Mouse (Mus musculus) urinary bladder, adult 2 months (tissue): ENCODE measurements at regions not wholly inside any gene's neighbourhood (a gene's known extent, or its start where the extent isn't known, plus 50 kb on each side); places are given as distances from the start of the nearest gene placed in this dataset.

Experiments used
- DNase-seq: peaks from one replicate; pipeline ENCODE4 v3.0.0; 2022; ENCODE audit warnings: low spot score

DNA sequence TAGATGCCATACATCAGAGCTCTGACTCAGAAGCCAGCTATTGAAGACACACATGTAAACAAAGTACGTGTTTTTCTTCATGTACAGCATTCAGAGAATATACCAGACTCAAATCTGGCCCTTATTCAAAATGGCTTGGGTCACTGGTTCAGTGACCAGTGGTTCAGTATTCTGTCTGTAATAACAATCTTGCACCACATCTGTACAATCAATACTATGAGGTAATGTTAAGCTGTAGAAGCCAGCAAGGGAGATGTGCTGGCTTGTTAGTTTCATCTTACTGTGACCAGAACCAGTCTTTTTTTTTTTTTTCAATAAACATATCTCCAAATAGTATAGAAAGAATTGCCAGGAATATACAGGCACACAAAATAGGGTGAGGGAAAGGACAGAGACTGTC lies 229.6 kb upstream of the Dcn start:
- no peak for DNase-seq

DNA sequence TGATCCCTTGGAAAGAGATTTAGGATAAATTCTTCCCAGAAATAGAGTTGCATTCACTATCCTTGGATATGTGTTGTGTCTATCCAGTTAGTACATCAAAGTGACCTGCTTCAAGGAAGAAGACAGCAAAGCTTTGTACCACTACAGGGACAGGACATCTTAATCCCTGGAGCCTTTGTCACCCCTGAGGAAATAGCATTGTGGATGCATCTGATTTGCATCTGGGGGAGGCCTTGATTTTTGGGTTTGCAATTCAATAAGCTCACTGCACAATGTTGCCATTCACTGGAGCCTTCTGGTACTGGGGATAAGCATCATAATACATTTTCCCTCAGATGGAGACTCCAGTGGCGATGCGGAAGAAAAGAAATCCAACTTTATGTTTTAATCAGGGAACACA lies 229.2 kb upstream of the Dcn start:
- DNase-seq = no peak

DNA sequence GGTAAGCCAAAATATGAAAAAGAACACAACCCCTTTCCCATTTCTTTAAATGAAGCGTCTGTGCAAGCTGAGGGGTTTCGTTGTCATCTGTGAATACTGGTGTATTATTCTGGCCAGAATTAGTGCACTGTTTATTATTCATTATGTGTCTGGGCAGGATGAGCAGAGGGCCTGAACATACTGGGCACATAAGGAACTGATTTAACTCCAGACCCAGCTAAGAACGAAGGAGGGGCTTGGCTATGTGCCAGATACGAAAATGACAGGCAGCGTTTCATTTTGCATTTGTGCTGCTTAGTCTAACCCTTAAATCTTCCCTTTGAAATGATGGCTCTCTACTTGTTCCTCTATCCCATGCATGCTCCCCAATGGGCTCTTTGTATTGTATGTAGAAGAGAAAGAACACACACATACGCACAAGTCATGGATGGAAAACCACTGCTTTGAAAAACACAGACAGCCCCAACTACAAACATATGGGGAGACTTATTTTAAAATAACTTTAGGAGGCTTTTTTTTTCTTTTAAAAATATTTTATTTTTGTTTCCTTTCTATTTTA lies 213.4 kb upstream of the Dcn start:
- no peak for DNase-seq

DNA sequence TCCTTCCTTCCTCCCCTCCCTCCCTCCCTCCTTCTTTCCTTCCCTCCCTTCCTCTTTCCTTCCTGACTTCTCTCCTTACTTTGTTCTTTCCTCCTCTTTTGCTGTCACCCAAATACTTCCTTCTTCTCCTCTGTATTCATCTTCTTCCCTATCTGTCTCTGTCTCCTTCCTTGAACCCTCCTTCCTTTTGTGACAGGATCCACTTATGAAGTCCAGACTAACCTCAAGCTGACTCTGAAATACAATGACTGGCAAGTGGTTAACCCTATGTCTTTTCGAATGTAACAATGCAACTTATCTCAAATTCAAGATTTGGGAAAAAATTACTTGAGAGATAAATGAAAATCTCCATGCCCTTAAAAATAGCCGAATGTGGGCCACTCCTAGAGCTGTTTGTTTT lies 197.0 kb upstream of the Dcn start:
- no peak for DNase-seq

DNA sequence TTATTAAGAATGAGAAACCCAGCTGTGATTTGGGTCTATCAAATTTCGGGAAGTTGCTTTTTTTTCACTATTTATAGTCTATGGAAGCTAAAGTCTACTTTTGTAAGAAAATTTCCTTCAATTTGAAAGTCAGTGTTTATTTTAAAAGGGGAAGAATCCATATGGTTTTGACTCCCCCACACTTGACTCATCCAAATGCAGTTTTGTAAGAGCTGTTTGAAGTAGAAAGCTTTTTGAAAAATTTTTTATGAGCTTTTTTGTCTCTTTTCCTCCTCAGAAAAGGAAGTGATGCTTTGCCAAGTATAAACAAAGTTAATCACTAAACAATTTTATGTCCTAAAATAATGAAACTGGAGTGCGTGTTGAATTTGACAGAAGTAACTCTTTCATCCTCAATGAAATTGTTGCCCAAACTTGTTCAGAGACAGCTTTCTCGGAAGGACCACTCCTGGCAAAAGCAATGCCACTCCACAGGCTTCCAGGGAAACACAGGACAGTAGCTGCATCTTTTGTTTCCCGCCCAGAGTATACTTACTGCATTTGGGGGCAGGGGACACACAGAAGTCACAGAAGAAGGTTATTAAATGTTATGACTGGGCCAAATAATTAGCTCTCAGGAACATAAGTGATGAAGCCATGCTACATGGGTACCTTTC lies 196.4 kb upstream of the Dcn start:
- DNase-seq = no peak

DNA sequence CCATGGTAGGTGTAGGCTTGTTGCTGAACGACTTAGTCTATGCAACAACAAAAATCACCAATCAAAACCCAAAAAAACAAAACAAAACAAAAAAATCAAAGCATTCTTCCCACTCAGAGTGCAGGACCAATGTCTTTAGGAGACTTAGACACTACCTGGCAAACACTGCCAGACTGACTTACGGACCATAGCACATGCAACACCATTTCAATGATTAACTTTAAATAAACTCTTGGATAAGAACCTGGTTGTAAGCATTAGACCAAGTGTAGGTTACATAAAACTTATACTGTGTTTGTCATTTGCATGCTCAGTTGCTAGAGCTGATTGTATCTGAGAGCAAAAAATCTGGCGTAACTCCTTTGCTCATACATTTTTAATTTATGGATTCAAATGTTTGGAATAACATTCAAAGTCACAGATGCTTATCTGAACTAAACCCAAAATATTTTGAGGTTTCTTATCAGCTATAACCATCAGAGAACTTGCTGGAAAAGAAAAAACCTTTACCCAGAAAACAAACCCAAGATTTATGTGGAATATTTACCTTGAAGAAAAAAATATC lies 174.5 kb upstream of the Dcn start:
- no peak for DNase-seq

DNA sequence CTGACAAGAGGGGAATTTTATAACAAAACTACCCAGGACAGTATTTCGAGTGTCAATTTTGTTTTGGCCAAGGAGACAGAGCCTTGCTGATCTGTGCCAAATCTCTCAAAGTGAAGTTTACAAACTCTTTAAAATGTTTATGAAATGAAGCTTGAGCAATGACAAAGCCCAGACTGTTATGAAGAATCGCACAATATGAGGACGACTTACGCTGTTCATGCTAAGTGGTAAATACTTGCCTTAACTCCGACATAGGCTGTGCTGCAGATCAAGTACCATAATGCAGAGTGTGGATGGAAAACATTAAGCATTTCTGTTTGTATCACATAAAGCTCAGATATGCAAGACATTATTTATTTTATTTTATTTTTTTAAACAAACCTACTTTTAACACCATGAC lies 169.8 kb upstream of the Dcn start:
- no peak for DNase-seq

DNA sequence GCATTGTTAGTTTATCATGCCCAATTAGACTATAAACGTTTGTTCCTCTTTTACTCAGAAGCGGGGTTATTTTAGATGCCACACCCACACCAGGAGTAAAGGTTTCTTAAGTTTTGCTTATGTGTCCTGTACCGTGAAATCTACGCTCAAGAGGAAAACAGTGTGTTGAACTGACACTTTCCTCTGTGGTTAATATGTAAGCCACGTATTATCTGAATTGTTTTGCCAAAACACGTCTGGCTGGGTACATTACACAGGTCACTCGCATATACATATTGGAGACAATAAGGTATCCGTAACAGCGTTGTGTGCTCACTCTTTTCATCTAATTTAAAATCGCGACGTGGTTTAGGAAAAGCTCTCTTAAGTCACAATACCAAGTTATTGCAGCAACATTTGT lies 166.9 kb upstream of the Dcn start:
- no peak for DNase-seq

DNA sequence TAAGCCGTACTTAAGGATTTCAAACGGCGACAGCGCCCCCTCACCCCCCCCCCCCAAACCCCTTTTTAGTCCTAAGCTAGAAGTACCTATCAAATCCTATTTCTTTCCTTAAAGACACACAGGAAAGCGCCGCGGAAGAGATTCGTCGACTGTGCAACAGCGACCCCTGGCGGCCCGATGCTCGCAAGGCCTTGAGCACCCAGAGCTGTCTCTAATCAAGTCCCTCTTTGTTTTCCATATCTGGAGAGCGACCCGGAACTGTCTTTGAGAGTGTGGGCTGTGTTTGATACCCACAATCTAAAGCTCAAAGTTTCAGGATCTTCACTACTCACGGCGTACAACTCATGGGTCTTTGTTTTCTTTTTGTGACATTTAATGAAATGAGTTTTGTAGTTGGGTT lies 166.4 kb upstream of the Dcn start:
- DNase-seq = peak; percentile 78

DNA sequence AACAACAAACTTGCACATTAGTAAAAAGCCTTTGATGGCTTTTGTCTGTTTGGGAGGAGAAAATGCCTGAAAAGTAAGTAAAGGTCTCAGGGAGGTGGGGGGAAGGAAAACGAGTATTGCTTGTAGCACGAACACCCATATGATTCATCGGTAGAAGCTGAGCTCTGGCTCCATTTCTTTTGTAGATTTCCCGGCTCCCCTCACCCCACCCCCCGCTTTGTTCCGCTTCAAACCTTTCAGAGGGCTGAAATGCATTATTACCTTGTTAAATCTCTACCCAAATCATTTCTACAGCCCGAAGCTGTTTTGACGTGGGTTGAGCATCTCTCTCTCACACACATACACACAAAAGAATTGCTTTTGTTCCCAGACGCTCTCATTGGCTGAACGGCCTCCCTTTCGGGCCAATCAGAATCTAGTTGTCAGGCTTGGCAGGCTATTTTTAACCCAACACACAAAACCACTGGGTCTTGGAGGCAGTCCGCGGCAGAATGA lies 166.0 kb upstream of the Dcn start:
- peak; percentile 39 for DNase-seq

DNA sequence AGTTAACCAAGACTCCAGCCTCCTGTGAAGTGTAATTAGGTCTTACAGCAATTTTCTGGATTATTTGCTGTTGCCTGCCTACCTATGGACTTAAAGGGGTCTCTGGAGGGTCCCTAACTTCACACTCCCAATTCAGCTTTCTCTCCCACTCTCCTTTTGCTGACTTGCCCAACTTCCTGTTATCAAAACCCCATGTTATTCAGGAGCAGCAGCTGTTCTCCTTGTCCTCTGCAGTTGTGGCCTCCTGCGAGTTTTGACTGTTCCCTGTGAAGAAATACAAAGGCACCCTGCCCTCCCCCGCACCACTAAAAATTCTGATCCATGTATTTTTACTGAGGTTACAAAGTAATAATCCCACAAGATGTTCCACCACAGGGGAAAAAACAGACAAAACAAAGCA lies 146.8 kb upstream of the Dcn start:
- no peak for DNase-seq

DNA sequence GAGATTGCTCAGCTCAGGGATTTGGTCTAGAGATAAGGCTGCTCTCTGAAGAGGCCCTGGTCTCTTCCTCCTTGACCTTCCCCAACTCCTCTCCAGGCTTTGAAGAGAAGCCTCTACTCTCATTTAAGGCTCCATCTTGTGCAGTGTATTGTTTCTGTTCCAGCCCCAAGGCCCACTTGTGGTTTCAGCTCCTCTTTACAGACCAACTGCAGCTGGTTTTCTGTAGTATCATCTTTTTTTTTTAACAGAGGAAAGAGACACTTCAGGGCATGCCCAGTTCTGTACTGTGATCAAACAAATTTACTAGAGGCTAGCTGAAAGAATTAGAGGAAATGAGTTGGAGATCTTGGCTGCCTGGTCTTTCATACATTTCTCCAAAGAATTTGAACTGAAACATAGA lies 145.4 kb upstream of the Dcn start:
- no peak for DNase-seq

DNA sequence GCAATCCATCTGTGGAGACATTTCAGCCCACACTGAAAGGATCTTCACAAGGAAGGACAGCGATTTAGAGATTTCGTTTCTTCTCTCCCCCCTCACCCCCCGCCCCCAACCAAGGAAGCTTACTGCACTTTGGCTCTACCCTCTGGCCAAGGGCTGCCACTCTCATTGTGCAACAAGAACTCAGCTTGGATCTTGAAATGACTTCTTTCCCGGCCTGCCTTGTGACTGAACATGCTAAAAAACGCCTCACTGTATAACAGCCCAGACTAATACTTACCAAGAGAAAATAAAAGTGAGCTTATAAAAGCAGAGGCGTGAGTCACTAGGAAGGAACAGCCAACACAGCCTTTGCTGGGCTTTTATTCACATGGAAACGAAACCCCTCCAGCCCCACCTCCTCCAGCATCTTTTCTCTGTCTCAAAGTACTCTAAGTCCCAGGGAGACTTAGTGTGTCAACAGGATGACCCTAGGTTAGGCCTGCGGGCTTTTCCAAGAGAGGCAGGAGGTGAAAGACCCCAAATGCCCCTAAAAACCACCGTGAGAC lies 144.7 kb upstream of the Dcn start:
- no peak for DNase-seq

DNA sequence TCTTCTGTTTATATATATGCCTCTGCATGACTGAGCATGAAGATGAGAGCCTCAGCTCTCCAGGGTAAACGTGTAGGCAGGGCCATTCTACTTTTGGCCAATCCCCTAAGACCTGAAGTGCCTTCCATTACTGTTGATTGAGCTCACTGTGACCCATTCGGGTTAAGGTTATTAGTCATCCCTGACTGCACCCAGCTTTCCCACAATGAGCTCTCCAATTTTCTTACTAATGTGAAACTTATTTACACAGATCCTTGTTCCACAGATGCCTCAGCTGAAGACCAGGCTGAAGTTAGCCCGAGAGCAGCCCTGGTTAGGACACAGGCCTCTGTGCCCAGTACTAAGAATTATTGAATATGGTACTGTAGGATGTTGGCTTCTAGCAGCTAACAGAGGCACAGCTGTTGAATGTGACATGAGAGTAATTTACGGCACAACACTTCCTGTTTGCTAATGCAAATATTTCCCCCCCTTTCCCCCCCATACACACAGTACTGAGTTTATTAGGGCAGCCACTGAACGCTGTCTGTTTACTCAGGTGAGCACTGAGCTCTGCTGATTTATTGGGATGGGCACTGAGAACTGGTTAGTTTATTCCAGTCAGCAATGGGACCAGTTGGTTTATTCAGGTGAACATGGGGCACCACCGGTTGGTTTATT lies 141.2 kb upstream of the Dcn start:
- DNase-seq = no peak

DNA sequence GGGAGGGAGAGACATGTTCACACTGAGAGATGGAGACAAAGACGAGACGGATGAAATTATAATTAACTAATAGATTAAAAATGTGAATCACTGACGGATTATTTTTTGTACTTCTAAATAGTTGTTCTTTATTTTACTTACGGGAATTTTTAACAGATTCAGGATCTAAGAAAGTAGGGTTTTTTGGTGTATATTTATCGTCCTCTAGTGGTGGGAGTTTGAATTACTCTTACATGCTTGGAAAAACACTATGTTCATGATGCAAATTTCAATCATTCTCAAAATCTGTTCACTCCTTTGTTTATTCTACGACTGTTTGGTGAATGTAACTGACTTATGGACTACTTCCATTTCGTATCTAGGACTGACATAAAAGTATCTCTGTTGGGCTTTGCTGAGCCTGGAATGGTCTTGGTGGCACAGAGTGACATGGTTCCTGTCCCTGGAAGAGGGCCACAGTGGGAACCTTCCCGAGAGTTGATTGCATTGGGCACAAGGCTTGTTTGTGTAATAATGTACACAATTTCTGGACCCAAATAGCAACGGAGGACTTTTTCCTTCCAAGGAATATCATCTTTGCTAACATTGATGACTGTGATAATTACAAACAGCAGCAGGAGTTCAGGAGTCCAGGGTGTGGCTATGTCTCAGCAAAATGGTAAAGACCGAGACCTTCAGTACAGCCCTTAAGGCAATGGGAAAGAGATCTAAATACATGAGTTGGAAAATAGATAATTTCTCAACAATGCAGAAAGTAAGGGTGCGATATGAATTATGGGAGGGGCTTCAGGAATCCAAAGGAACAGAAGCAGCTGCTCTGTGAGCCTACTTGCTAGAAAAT lies 139.3 kb upstream of the Dcn start:
- no peak for DNase-seq

DNA sequence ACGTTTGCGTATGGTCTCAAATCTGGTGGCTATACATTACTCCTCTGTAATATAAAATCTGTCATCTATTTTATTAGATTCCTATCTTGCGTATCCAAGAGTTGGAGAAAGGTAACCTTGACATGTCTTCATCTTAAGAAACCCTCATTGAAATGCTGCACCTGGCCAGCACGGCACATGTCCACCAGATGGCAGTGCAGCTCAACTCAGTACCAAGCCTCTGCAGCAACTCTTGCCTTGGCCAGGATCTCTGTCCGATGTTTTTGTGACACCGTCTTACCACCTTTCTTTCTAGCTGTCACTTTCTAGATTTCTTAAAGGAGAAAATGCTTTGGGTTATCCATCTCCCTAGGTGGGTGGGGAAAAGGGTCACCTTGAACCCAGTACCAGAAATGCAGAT lies 134.1 kb upstream of the Dcn start:
- DNase-seq = peak; percentile 49

DNA sequence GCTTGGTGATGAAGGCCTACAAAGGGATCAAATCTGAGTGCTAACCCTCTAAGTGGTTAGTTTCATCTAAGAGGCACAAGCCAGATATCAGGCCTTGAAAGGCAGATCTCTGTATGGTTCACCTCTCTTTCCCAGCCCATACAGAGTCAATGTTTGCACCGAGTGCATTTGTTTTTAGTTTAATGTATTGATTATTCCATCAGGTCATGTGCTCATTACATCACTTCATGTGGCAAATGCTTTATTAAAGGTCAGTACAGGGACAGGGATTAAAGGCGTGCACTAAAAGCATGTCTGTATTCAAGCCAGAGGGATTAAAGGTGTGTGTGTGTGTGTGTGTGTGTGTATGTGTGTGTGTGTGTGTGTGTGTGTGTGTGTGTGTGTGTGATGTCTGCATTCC lies 132.5 kb upstream of the Dcn start:
- DNase-seq = no peak

DNA sequence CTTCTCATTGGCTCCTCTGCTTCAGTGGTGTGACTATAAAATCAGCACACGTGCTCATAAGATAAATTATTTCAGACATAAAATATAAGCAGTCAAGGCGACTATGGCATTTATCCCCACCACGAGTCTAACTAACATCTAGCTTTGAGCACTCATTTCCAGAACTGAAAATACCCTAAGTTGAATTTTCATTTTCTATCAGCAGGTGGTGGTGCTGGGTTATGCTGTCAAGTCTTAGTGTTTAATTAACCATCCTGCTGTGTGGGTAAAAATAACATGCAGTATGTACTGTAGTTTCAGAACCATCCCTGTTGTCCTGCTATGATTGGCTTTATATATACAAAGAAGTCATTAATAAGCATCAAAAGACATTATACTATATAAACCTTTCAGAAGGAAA lies 110.8 kb upstream of the Dcn start:
- no peak for DNase-seq

DNA sequence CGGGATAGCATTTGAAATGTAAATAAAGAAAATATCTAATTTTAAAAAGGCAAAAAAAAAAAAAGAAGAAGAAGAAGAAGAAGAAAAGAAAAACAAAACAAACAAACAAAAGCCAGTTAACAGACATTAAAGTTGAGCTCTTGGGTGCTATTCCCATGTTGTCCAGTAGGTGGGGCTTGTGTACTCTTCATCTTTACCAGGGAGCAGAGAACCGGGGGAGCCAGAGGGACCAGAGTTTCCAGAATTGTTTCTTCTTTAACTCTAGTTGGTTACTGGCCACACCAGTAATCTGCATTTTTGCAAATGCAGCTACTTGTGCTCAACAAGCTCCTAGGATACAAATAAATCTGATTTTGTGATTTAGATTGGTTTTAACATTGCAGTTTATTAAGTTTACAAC lies 103.6 kb upstream of the Dcn start:
- DNase-seq = peak; percentile 20

DNA sequence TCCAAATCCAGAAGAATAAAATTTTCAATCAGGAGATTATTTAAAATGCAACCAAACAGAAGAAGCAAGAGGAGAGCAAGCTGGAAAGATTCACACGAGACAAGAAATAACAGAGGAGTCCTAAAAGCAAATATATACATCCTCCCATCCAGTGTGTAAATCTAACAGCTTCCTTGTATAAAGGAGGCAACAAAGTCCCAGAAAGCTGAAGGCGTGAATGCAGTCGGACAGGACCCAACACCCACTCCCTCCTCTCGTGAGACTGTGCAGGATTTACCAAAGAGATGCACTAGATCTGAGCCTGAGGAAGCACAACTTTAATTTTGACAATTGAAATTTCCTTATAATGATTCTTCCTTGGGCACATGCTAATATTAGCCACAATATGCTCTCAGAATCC lies 103.0 kb upstream of the Dcn start:
- DNase-seq = no peak

DNA sequence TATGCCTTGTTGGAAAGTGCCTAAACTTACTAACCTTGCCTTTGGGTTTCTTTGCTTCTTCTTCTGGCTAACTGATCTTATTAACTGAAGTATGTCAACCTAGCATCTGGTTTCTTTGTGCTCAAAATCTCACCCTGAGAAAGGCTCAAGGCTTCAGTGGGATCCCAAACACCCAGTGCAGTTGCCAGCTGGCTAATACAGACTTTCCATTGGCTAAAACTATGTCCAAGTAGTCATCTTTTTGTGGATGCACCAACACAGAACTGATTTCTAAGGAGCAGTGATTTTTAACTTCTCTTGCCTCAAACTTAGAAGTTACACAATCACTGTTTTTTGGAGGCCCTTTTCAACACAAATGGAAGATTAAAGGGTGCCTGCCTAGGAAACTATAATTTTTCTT lies 97.8 kb upstream of the Dcn start:
- no peak for DNase-seq

DNA sequence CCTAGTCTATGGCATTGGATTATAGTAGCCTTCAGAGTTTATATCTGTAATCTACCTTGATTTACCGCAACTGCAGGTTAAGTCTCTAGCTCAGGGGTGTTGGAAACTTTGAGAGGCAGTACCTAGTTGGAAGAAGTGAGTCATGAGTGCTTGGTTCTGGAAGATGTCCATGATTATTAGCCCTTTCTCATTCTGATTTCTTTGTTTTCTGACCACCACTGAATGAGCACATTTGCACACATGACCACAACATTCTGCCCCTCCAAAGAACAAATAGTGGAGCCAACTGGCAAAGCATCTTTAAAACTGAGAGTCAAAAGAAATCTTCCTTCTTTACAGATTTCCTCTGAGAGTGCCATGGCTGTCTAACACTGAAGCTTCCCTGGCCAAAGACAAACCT lies 95.5 kb upstream of the Dcn start:
- no peak for DNase-seq
